Mouse (Mus musculus) kidney, embryonic 14.5 days (tissue): Measurements from ENCODE around the gene Myl10. TPM values are rescaled to one million over a fixed set of nuclear protein-coding genes. Genes with fewer than 3 reads are reported as not detected.

Source experiments
- ATAC-seq: fragments of 200-750 bp; cut with Nextera tagmentation; 2 replicates; pipeline ENCODE4 v1.8.0; 2017; ENCODE audit warnings: moderate number of reproducible peaks, mild to moderate bottlenecking, moderate TSS enrichment, moderate library complexity; ENCODE audit not compliant: low FRiP score, low TSS enrichment
- H3K27ac ChIP-seq: fragments of 300-500 bp; sonication (generic); 2 replicates; pipeline ENCODE4 v1.5.1; 2014; ENCODE audit warnings: low read depth, mild to moderate bottlenecking, low read length, moderate library complexity, mixed read lengths
- H3K27me3 ChIP-seq: fragments of 300-500 bp; sonication (generic); 2 replicates; pipeline ENCODE4 v1.6.1; 2014; ENCODE audit warnings: mild to moderate bottlenecking, low read length; ENCODE audit not compliant: control insufficient read depth, insufficient read depth
- H3K36me3 ChIP-seq: fragments of 300-500 bp; sonication (generic); 2 replicates; pipeline ENCODE4 v1.6.1; 2014; ENCODE audit warnings: low read length, mixed read lengths; ENCODE audit not compliant: control insufficient read depth, insufficient read depth
- H3K4me1 ChIP-seq: fragments of 300-500 bp; sonication (generic); 2 replicates; pipeline ENCODE4 v1.6.1; 2014; ENCODE audit warnings: low read length, mixed read lengths; ENCODE audit not compliant: control insufficient read depth, insufficient read depth
- H3K4me2 ChIP-seq: fragments of 300-500 bp; sonication (generic); replicated peaks from 2 replicates; pipeline ENCODE4 v1.6.1; 2014; ENCODE audit warnings: low read depth, mild to moderate bottlenecking, low read length
- H3K4me3 ChIP-seq: fragments of 300-500 bp; sonication (generic); 2 replicates; pipeline ENCODE4 v1.5.1; 2014; ENCODE audit warnings: mild to moderate bottlenecking, low read length
- H3K9ac ChIP-seq: fragments of 300-500 bp; sonication (generic); 2 replicates; pipeline ENCODE4 v1.6.1; 2014; ENCODE audit warnings: low read depth, mild to moderate bottlenecking, low read length, moderate library complexity
- H3K9me3 ChIP-seq: fragments of 300-500 bp; sonication (generic); 2 replicates; pipeline ENCODE4 v1.6.1; 2016; ENCODE audit warnings: low read length; ENCODE audit not compliant: control insufficient read depth
- WGBS: fragments of 180-500 bp; shearing (Covaris S2); extraction: QIAGEN DNeasy Blood & Tissue Kit; methylation state at CpG from one replicate; pipeline ENCODE4 v1.1.7; 2014; 5-methylcytosine and 5-hydroxymethylcytosine counted together
- polyA plus RNA-seq: library from polyadenylated mRNA; unstranded; fragments of >200 nt; fragmentation: Nextera tagmentation; extraction: Ambion mirVana; gene quantifications from 2 replicates; pipeline ENCODE4 v1.2.1, GENCODE M21; 2014

Gene Myl10
- polyA plus RNA-seq, 1 experiment from 2014 or later: not detected

GRCm38 (mm10) chr5:136664497-136664896, 28.4 kb upstream of the Myl10 start:
- Histone ChIP-seq H3K4me2 (no peak overlapping the region), H3K4me3 (no peak overlapping the region), H3K9me3 (no peaks in the 10 kb centered on the region), H3K27me3 (no peaks in the 10 kb centered on the region), H3K9ac (no peak overlapping the region), H3K36me3 (no peaks in the 10 kb centered on the region), H3K4me1 (no peaks in the 10 kb centered on the region), H3K27ac (no peak overlapping the region)
- peak; percentile 65 for ATAC-seq
- WGBS: 4% methylated on average over 9 of the region's 9 CpGs

- H3K9ac ChIP-seq: no peak overlapping the region
- H3K4me1 ChIP-seq: no peaks in the 10 kb centered on the region
- H3K27me3 ChIP-seq: no peaks in the 10 kb centered on the region
- 83% methylated on average over 18 of the region's 18 CpGs for WGBS
- no peaks in the 10 kb centered on the region for H3K36me3 ChIP-seq
- no peak overlapping the region for H3K4me2 ChIP-seq
- H3K4me3 ChIP-seq: no peak overlapping the region
- no peak for ATAC-seq
- no peaks in the 10 kb centered on the region; the same call in 1 of the 2 replicates for H3K9me3 ChIP-seq
- H3K27ac ChIP-seq: no peak overlapping the region
These were observed 16.5 kb upstream of the Myl10 start for GRCm38 (mm10) chr5:136676315-136677030.

- H3K9me3 ChIP-seq: no peaks in the 10 kb centered on the region; the same call in 1 of the 2 replicates
- H3K4me3 ChIP-seq: no peak overlapping the region
- no peak for ATAC-seq
- H3K27ac ChIP-seq: no peak overlapping the region
- H3K27me3 ChIP-seq: no peaks in the 10 kb centered on the region
- no peak overlapping the region for H3K9ac ChIP-seq
- H3K36me3 ChIP-seq: no peaks in the 10 kb centered on the region
- H3K4me1 ChIP-seq: no peaks in the 10 kb centered on the region
- WGBS: 44% methylated on average over 6 of the region's 6 CpGs
- no peak overlapping the region for H3K4me2 ChIP-seq
These were observed 14.1 kb upstream of the Myl10 start for GRCm38 (mm10) chr5:136678840-136679348.

GRCm38 (mm10) chr5:136686349-136686748, 6.6 kb upstream of the Myl10 start:
- Histone ChIP-seq H3K4me3 (no peak overlapping the region), H3K9me3 (no peaks in the 10 kb centered on the region), H3K36me3 (no peaks in the 10 kb centered on the region), H3K4me2 (no peak overlapping the region), H3K27me3 (no peaks in the 10 kb centered on the region), H3K27ac (no peak overlapping the region), H3K4me1 (no peaks in the 10 kb centered on the region), H3K9ac (no peak overlapping the region)
- ATAC-seq: no peak
- WGBS: 90% methylated on average over 4 of the region's 4 CpGs

GRCm38 (mm10) chr5:136687561-136687960, 5.4 kb upstream of the Myl10 start:
- no peak for ATAC-seq
- Histone ChIP-seq H3K4me1 (no peaks in the 10 kb centered on the region), H3K27me3 (no peaks in the 10 kb centered on the region), H3K9me3 (no peaks in the 10 kb centered on the region), H3K4me2 (no peak overlapping the region), H3K36me3 (no peaks in the 10 kb centered on the region), H3K9ac (no peak overlapping the region), H3K4me3 (no peak overlapping the region), H3K27ac (no peak overlapping the region)
- 42% methylated on average over 7 of the region's 7 CpGs for WGBS

- no peak for ATAC-seq
- Histone ChIP-seq H3K4me3 (no peak overlapping the region), H3K4me2 (no peak overlapping the region), H3K9ac (no peak overlapping the region), H3K4me1 (no peaks in the 10 kb centered on the region), H3K27me3 (no peaks in the 10 kb centered on the region), H3K36me3 (no peaks in the 10 kb centered on the region), H3K9me3 (no peaks in the 10 kb centered on the region), H3K27ac (no peak overlapping the region)
- WGBS: 75% methylated on average over 6 of the region's 6 CpGs
These were observed 4.1 kb upstream of the Myl10 start for GRCm38 (mm10) chr5:136688841-136689240.

- ATAC-seq: no peak
- H3K36me3 ChIP-seq: no peaks in the 10 kb centered on the region
- no peaks in the 10 kb centered on the region for H3K4me1 ChIP-seq
- 66% methylated on average over 3 of the region's 3 CpGs for WGBS
- H3K9ac ChIP-seq: no peak overlapping the region
- no peak overlapping the region for H3K4me2 ChIP-seq
- H3K27ac ChIP-seq: no peak overlapping the region
- H3K27me3 ChIP-seq: no peaks in the 10 kb centered on the region; the same call in 1 of the 2 replicates
- no peak overlapping the region for H3K4me3 ChIP-seq
- no peaks in the 10 kb centered on the region for H3K9me3 ChIP-seq
These were observed 1.8 kb upstream of the Myl10 start for GRCm38 (mm10) chr5:136691170-136691569.

- Histone ChIP-seq H3K9me3 (no peaks in the 10 kb centered on the region), H3K27me3 (no peaks in the 10 kb centered on the region; the same call in 1 of the 2 replicates), H3K27ac (no peak overlapping the region), H3K4me1 (0 out of 2 replicates have a peak, but pooled peaks cover 3% of the 10 kb centered on the region), H3K9ac (no peak overlapping the region), H3K36me3 (no peaks in the 10 kb centered on the region), H3K4me2 (no peak overlapping the region), H3K4me3 (no peak overlapping the region)
- no peak for ATAC-seq
- WGBS: 60% methylated on average over 7 of the region's 7 CpGs
These were observed 472 bp downstream of the Myl10 start for GRCm38 (mm10) chr5:136693418-136693817.

- Histone ChIP-seq H3K4me3 (no peak overlapping the region), H3K9ac (no peak overlapping the region), H3K27ac (no peak overlapping the region), H3K27me3 (no peaks in the 10 kb centered on the region; the same call in 1 of the 2 replicates), H3K36me3 (no peaks in the 10 kb centered on the region), H3K4me2 (no peak overlapping the region), H3K9me3 (no peaks in the 10 kb centered on the region), H3K4me1 (0 out of 2 replicates have a peak, but pooled peaks cover 3% of the 10 kb centered on the region)
- WGBS: 45% methylated on average over 6 of the region's 6 CpGs
- no peak for ATAC-seq
These were observed 2.0 kb downstream of the Myl10 start for GRCm38 (mm10) chr5:136694976-136695375.
